Mouse (Mus musculus) embryonic facial prominence, embryonic 14.5 days (tissue): Measurements from ENCODE around the gene Lrrc8d. TPM values are rescaled to one million over a fixed set of nuclear protein-coding genes. Genes with fewer than 3 reads are reported as not detected.

Experiments used
- ATAC-seq: fragments of 200-750 bp; cut with Nextera tagmentation; 2 replicates; pipeline ENCODE4 v1.8.0; 2017; ENCODE audit warnings: low read depth, moderate number of reproducible peaks, moderate TSS enrichment
- DNase-seq: peaks from one replicate; pipeline ENCODE4 v3.0.0-alpha.2; 2015; ENCODE audit warnings: low spot score
- H3K27ac ChIP-seq: fragments of 300-500 bp; sonication (generic); replicated peaks from 2 replicates; pipeline ENCODE4 v1.5.1; 2014; ENCODE audit warnings: low read depth, mild to moderate bottlenecking, low read length, moderate library complexity
- H3K27me3 ChIP-seq: fragments of 300-500 bp; sonication (generic); replicated peaks from 2 replicates; pipeline ENCODE4 v1.6.1; 2014; ENCODE audit warnings: low read length; ENCODE audit not compliant: control insufficient read depth, insufficient read depth
- H3K36me3 ChIP-seq: fragments of 300-500 bp; sonication (generic); 2 replicates; pipeline ENCODE4 v1.6.1; 2014; ENCODE audit warnings: low read length, mixed read lengths; ENCODE audit not compliant: control insufficient read depth, insufficient read depth
- H3K4me1 ChIP-seq: fragments of 300-500 bp; sonication (generic); 2 replicates; pipeline ENCODE4 v1.6.1; 2014; ENCODE audit warnings: antibody characterized with exemption, low read length; ENCODE audit not compliant: control insufficient read depth, insufficient read depth
- H3K4me2 ChIP-seq: fragments of 300-500 bp; sonication (generic); 2 replicates; pipeline ENCODE4 v1.6.1; 2014; ENCODE audit warnings: low read depth, mild to moderate bottlenecking, low read length, moderate library complexity, mixed read lengths
- H3K4me3 ChIP-seq: fragments of 300-500 bp; sonication (generic); 2 replicates; pipeline ENCODE4 v1.5.1; 2014; ENCODE audit warnings: low read depth, mild to moderate bottlenecking, low read length
- H3K9ac ChIP-seq: fragments of 300-500 bp; sonication (generic); 2 replicates; pipeline ENCODE4 v1.6.1; 2014; ENCODE audit warnings: low read depth, mild to moderate bottlenecking, low read length, moderate library complexity, mixed read lengths
- H3K9me3 ChIP-seq: fragments of 300-500 bp; sonication (generic); 2 replicates; pipeline ENCODE4 v1.6.1; 2016; ENCODE audit warnings: low read length; ENCODE audit not compliant: control insufficient read depth
- WGBS: fragments of 180-500 bp; shearing (Covaris S2); extraction: QIAGEN DNeasy Blood & Tissue Kit; methylation state at CpG from one replicate; pipeline ENCODE4 v1.1.7; 2014; 5-methylcytosine and 5-hydroxymethylcytosine counted together
- polyA plus RNA-seq: library from polyadenylated mRNA; unstranded; fragments of >200 nt; fragmentation: Nextera tagmentation; extraction: Ambion mirVana; gene quantifications from 2 replicates; pipeline ENCODE4 v1.2.1, GENCODE M21; 2014

Gene Lrrc8d
- polyA plus RNA-seq, 1 experiment from 2014 or later, result 14.9 TPM

- peaks cover 34% of the 10 kb centered on the region for H3K36me3 ChIP-seq
- no peak overlapping the region for H3K27ac ChIP-seq
- H3K4me3 ChIP-seq, result no peak overlapping the region
- no peak for DNase-seq
- H3K9me3 ChIP-seq, result peaks cover 23% of the 10 kb centered on the region
- no peak overlapping the region for H3K9ac ChIP-seq
- no peak for ATAC-seq
- H3K4me2 ChIP-seq, result no peak overlapping the region
- H3K4me1 ChIP-seq, result no peaks in the 10 kb centered on the region
- no peaks in the 10 kb centered on the region for H3K27me3 ChIP-seq
- 90% methylated on average over 13 of the region's 14 CpGs for WGBS
Measured at GRCm38 (mm10) chr5:105816118-105816517, 116.3 kb downstream of the Lrrc8d start.

- DNase-seq (peak; percentile 32), ATAC-seq (no peak)
- peaks cover 22% of the 10 kb centered on the region for H3K36me3 ChIP-seq
- 87% methylated on average over 9 of the region's 9 CpGs for WGBS
- no peaks in the 10 kb centered on the region for H3K27me3 ChIP-seq
- peaks cover 13% of the 10 kb centered on the region for H3K9me3 ChIP-seq
- H3K4me2 ChIP-seq, result no peak overlapping the region
- H3K27ac ChIP-seq, result no peak overlapping the region
- no peak overlapping the region for H3K9ac ChIP-seq
- no peaks in the 10 kb centered on the region for H3K4me1 ChIP-seq
- H3K4me3 ChIP-seq, result no peak overlapping the region
Measured at GRCm38 (mm10) chr5:105817248-105817976, 117.6 kb downstream of the Lrrc8d start.

GRCm38 (mm10) chr5:105818411-105818810, 118.6 kb downstream of the Lrrc8d start:
- no peak for ATAC-seq
- Histone ChIP-seq H3K27me3 (no peaks in the 10 kb centered on the region), H3K36me3 (peaks cover 12% of the 10 kb centered on the region), H3K4me2 (no peak overlapping the region), H3K4me1 (peaks cover 8% of the 10 kb centered on the region), H3K27ac (no peak overlapping the region), H3K4me3 (no peak overlapping the region), H3K9ac (no peak overlapping the region), H3K9me3 (peaks cover 3% of the 10 kb centered on the region; the same call in 1 of the 2 replicates)
- DNase-seq, result no peak
- 63% methylated on average over 5 of the region's 5 CpGs for WGBS

- H3K36me3 ChIP-seq, result no peaks in the 10 kb centered on the region
- DNase-seq (no peak), ATAC-seq (no peak)
- H3K27me3 ChIP-seq, result no peaks in the 10 kb centered on the region
- H3K27ac ChIP-seq, result no peak overlapping the region
- 85% methylated on average over 6 of the region's 6 CpGs for WGBS
- no peaks in the 10 kb centered on the region for H3K9me3 ChIP-seq
- no peak overlapping the region for H3K4me3 ChIP-seq
- H3K4me1 ChIP-seq, result peaks cover 9% of the 10 kb centered on the region
- no peak overlapping the region for H3K4me2 ChIP-seq
- H3K9ac ChIP-seq, result no peak overlapping the region
Measured at GRCm38 (mm10) chr5:105821390-105821789, 121.6 kb downstream of the Lrrc8d start.

- H3K27me3 ChIP-seq, result no peaks in the 10 kb centered on the region
- peak overlapping the region; percentile 40 for H3K4me2 ChIP-seq
- H3K4me3 ChIP-seq, result no peak overlapping the region
- H3K9me3 ChIP-seq, result no peaks in the 10 kb centered on the region
- H3K36me3 ChIP-seq, result no peaks in the 10 kb centered on the region
- H3K27ac ChIP-seq, result peak overlapping the region; percentile 33; the same call in 1 of the 2 replicates
- peak; percentile 44 for DNase-seq
- peak; percentile 43 for ATAC-seq
- peaks cover 9% of the 10 kb centered on the region for H3K4me1 ChIP-seq
- WGBS, result 22% methylated on average over 15 of the region's 15 CpGs
- peak overlapping the region; percentile 25; the same call in 1 of the 2 replicates for H3K9ac ChIP-seq
Measured at GRCm38 (mm10) chr5:105822521-105823498, 123.0 kb downstream of the Lrrc8d start.

- Histone ChIP-seq H3K4me3 (no peak overlapping the region), H3K27ac (no peak overlapping the region), H3K9me3 (no peaks in the 10 kb centered on the region), H3K4me1 (peaks cover 9% of the 10 kb centered on the region), H3K27me3 (no peaks in the 10 kb centered on the region), H3K9ac (no peak overlapping the region), H3K4me2 (no peak overlapping the region), H3K36me3 (no peaks in the 10 kb centered on the region)
- ATAC-seq (no peak), DNase-seq (no peak)
- WGBS, result 81% methylated on average over 7 of the region's 7 CpGs
Measured at GRCm38 (mm10) chr5:105824282-105824681, 124.5 kb downstream of the Lrrc8d start.

- ATAC-seq, result no peak
Measured at GRCm38 (mm10) chr5:105824827-105825226, 125.1 kb downstream of the Lrrc8d start.

GRCm38 (mm10) chr5:105826916-105827510, 127.2 kb downstream of the Lrrc8d start:
- no peak overlapping the region for H3K4me3 ChIP-seq
- H3K27me3 ChIP-seq, result no peaks in the 10 kb centered on the region
- ATAC-seq (no peak), DNase-seq (no peak)
- peaks cover 9% of the 10 kb centered on the region for H3K4me1 ChIP-seq
- no peak overlapping the region for H3K4me2 ChIP-seq
- WGBS, result 56% methylated on average over 5 of the region's 5 CpGs
- no peaks in the 10 kb centered on the region for H3K36me3 ChIP-seq
- no peak overlapping the region for H3K27ac ChIP-seq
- H3K9me3 ChIP-seq, result no peaks in the 10 kb centered on the region
- H3K9ac ChIP-seq, result no peak overlapping the region

More at GRCm38 (mm10) chr5:105824827-105825226, 125.1 kb downstream of the Lrrc8d start:
- no peak for DNase-seq
- Histone ChIP-seq H3K9me3 (no peaks in the 10 kb centered on the region), H3K27me3 (no peaks in the 10 kb centered on the region), H3K9ac (no peak overlapping the region), H3K4me3 (no peak overlapping the region), H3K4me1 (peaks cover 9% of the 10 kb centered on the region), H3K36me3 (no peaks in the 10 kb centered on the region), H3K27ac (no peak overlapping the region), H3K4me2 (no peak overlapping the region)
- 78% methylated on average over 4 of the region's 4 CpGs for WGBS
